Mouse (Mus musculus) cerebellum, adult 8-10 months (tissue): ENCODE results near the gene 1700047I17Rik2.
"Not testable (repeated sequence)": the region's sequence is repeated elsewhere in the genome, so short reads cannot be mapped to it uniquely, and the experiment has no call there.

ENCODE experiments used
- DNase-seq: peaks from one replicate; pipeline ENCODE4 v3.0.0; 2022

1700047I17Rik2 gene

DNA sequence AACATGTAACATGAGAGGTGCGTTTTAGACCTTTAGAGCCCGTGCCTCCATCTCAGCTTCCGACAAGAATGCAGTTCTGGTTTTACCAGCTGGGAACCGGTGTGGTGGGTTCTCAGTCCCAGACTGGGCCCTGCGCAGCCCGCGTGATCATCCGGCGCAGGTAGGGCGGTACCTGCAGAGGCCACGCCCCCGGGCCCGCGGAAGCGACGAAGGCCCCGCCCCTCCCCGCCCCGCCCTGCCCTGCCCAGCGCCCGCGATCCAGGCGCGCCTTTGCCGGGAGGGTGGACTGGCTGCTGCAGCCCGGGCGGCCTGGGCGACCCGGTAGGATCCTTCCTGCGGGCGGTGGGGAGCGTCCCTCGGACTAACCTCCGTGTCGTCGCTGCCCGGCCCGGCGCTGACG, at the start of gene 1700047I17Rik2:
Gene 1700047I17Rik2, plus strand, starts transcription at position 287 of the 400 bp plus-strand sequence.
- DNase-seq, result not testable (repeated sequence)

DNA sequence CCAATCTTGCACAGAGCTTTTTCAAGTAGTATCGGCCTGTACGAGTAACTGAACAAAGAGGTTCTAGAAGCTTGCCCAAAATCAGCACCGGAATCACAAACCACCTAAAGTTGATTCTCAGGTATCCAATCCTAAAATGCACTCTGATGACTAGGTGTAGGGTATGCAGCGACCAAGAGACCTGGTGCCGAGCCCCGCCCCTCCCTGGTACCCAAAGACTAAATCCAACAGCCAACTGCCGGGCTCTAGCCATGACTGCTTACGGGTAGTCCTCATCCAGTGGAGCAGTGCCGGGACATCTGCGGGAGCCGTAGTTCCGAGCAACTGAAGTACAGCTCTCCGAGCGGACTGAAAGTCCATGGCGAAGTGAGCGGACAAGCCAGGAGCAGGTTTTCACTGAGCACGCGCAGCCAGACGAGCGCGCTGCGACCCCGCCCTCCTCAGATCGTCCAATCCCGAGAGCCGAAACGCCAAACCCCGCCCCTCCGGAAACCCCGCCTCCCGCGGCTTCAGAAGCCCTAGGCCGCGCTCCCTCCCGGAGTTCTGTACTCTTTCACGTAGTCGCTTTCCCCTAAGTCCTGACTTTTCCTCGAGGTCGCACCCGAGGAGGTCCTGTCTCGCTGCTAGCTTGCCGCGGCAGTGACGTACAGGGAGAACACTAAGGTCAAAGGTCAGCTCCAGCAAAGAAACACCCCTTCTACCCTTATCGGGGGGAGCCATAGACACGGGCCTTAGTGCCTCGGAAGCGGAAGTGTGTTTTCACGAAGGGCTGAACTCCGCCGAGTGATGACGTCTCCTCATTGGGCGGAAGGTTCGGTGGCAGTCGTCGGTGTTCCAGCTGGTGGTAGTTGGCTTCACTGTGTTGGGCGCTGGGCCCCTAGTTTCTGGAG, 44.6 kb upstream of the 1700047I17Rik2 start, which contains the start of gene Srp54b:
Gene Srp54b, plus strand, starts transcription at position 546 of the 890 bp plus-strand sequence.
- DNase-seq, result not testable (repeated sequence)

DNA sequence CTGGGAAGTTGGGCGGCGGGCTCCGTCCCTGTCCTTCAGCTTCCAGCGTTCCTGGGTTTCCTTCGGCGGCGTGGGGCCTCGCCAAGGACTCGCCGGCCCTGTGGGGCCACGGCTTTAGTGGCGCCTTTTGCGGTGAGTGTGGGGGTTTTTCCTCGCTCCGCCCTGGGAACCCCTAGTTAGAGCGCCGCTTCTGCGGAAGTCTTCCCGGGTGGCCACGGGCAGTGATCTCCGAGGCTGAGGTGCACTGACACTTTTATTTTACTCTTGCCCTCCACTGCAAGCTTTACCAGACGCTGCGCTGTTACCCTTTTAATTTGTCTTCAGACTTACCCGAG, 44.0 kb upstream of the 1700047I17Rik2 start:
- DNase-seq, result not testable (repeated sequence)

DNA sequence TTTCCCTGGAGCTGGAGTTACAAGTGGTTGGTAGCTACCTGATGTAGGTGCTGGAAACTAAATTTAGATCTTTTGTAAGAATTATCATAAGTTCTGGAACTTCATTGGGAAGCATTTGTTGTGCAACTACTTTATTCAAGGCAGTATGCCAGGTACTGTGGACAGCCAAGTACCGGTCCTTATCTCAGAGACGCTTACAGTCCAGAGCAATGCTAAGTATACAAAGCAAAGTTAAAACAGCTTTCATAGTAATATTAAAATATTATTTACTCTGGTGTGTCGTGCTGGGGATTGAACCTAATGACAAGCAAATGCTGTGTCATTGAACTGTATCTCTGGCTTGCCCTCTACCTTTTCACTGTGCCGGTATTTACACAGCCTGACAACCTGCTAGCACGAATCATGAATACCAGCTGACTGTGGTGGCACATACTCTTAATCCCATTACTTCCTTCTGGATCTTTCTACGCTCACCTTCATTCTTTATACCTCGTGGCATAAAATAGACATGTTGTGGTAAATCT, 32.3 kb upstream of the 1700047I17Rik2 start:
- not testable (repeated sequence) for DNase-seq

DNA sequence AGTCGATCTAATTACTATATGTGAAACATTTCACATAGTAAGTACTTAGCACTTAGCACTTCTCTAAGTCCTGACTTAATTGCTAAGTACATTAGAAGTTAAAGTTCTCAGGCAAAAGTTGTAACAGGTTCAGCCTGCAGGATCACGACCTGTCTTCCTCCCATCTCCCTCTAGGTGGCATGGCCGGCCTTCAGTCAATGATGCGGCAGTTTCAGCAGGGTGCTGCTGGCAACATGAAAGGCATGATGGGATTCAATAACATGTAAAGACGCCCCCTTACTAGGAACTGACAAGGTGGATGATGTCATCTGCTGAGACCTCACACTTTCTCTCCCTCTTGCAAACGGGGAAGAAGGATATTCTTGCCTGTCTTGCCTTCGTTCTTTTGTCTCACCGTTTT, 11.7 kb upstream of the 1700047I17Rik2 start:
- not testable (repeated sequence) for DNase-seq

DNA sequence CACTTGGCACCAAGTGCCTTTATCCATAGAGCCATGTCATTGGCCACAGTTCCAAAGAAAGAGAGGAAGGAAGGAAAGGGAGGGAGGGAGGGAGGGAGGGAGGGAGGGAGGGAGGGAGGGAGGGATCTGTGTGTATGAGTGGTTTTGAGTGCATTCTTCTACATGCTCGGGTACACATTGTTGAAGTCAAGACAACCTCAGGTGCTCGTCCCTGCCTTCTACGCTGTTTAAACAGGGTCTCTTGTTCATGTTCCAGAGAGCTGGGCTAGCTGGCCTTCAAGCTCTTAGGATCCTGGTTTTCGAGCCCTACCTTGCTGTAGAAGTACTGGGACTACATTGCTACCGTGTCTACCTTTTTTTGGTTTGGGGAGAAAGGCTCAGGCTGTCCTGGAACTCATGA, 10.3 kb upstream of the 1700047I17Rik2 start:
- not testable (repeated sequence) for DNase-seq

DNA sequence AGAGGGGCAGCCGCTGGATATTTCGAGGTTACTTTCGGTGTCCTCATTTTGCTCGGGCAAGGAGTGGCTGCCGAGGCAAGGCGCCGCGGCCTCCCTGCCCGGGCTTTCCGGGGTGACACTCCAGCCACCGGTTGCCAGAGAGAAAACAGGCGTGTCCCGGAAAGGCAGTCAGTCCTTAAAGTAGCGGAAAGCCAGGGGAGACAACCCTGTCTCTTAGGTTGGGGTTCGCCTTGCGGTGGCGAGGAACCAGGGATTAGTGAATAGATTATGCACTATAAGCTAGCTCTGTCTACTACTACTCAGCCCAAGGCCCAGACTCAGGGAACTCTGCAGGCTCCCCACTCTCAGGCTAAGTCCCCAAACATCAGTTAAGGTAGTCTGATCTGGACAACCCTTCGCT, 407 bp downstream of the 1700047I17Rik2 start:
- DNase-seq, result not testable (repeated sequence)

DNA sequence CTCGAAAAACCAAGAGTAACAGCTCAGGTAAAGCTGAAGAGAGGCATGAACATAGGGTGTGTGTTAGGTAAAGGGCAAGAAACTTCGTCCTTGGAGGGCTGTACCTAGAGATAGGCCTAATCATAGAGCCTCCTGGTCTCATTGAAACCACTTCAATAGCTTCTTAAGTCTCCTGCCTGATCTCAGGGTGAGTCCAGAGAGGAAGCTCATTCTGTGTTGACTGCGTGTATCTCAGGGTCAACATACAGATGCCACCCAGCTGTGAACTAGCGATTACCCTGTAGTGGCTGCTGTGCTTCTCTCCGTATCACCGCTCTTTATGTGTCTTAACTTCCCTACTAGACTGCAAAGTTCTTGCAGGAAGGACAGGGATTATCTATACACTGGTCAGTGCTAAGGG, 13.6 kb downstream of the 1700047I17Rik2 start:
- DNase-seq, result not testable (repeated sequence)

DNA sequence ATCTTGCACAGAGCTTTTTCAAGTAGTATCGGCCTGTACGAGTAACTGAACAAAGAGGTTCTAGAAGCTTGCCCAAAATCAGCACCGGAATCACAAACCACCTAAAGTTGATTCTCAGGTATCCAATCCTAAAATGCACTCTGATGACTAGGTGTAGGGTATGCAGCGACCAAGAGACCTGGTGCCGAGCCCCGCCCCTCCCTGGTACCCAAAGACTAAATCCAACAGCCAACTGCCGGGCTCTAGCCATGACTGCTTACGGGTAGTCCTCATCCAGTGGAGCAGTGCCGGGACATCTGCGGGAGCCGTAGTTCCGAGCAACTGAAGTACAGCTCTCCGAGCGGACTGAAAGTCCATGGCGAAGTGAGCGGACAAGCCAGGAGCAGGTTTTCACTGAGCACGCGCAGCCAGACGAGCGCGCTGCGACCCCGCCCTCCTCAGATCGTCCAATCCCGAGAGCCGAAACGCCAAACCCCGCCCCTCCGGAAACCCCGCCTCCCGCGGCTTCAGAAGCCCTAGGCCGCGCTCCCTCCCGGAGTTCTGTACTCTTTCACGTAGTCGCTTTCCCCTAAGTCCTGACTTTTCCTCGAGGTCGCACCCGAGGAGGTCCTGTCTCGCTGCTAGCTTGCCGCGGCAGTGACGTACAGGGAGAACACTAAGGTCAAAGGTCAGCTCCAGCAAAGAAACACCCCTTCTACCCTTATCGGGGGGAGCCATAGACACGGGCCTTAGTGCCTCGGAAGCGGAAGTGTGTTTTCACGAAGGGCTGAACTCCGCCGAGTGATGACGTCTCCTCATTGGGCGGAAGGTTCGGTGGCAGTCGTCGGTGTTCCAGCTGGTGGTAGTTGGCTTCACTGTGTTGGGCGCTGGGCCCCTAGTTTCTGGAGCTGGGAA, 30.5 kb downstream of the 1700047I17Rik2 start, which contains the start of gene Srp54c:
Gene Srp54c, plus strand, starts transcription at position 543 of the 894 bp plus-strand sequence.
- not testable (repeated sequence) for DNase-seq

DNA sequence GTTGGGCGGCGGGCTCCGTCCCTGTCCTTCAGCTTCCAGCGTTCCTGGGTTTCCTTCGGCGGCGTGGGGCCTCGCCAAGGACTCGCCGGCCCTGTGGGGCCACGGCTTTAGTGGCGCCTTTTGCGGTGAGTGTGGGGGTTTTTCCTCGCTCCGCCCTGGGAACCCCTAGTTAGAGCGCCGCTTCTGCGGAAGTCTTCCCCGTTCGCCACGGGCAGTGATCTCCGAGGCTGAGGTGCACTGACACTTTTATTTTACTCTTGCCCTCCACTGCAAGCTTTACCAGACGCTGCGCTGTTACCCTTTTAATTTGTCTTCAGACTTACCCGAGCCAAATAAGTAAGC, 31.1 kb downstream of the 1700047I17Rik2 start:
- not testable (repeated sequence) for DNase-seq

DNA sequence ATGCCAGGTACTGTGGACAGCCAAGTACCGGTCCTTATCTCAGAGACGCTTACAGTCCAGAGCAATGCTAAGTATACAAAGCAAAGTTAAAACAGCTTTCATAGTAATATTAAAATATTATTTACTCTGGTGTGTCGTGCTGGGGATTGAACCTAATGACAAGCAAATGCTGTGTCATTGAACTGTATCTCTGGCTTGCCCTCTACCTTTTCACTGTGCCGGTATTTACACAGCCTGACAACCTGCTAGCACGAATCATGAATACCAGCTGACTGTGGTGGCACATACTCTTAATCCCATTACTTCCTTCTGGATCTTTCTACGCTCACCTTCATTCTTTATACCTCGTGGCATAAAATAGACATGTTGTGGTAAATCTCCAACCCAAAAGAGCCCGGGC, 42.9 kb downstream of the 1700047I17Rik2 start:
- not testable (repeated sequence) for DNase-seq

DNA sequence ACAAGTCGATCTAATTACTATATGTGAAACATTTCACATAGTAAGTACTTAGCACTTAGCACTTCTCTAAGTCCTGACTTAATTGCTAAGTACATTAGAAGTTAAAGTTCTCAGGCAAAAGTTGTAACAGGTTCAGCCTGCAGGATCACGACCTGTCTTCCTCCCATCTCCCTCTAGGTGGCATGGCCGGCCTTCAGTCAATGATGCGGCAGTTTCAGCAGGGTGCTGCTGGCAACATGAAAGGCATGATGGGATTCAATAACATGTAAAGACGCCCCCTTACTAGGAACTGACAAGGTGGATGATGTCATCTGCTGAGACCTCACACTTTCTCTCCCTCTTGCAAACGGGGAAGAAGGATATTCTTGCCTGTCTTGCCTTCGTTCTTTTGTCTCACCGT, 62.6 kb downstream of the 1700047I17Rik2 start:
- DNase-seq, result not testable (repeated sequence)

DNA sequence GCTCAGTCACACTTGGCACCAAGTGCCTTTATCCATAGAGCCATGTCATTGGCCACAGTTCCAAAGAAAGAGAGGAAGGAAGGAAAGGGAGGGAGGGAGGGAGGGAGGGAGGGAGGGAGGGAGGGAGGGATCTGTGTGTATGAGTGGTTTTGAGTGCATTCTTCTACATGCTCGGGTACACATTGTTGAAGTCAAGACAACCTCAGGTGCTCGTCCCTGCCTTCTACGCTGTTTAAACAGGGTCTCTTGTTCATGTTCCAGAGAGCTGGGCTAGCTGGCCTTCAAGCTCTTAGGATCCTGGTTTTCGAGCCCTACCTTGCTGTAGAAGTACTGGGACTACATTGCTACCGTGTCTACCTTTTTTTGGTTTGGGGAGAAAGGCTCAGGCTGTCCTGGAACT, 64.0 kb downstream of the 1700047I17Rik2 start:
- not testable (repeated sequence) for DNase-seq
